In genomic region chr13:54521181-54521580, GRCm38 (mm10) we compare ENCODE assay signal across 19 mouse cellular contexts. TPM values are rescaled to one million over a fixed set of nuclear protein-coding genes. Genes with fewer than 3 reads are reported as not detected.
A peak's percentile ranks its signal among the peaks of the same experiment; 100 is the strongest.
DNase-seq lines count a peak whose midpoint lies in the region; ATAC-seq and TF ChIP-seq lines count a peak whose summit lies in the region.
"Had no signal": no experiment of that assay in that cellular context is flagged by ENCODE, and none has a peak within 500 bp of the region (broad histone marks: within the 10 kb centered on the region; RNA-seq: fewer than 3 reads in every experiment).

No protein-coding gene starts in this region.

- peak overlapping the region; percentile 72 for H3K27ac ChIP-seq in liver, adult 2 months (replicated peaks; ENCODE audit: insufficient read depth, low read depth, low read length)
- H3K27ac ChIP-seq in liver, embryonic 12.5 days: no peak overlapping the region
- H3K27ac ChIP-seq in liver, postnatal 0 days (ENCODE audit: low read depth): no peak overlapping the region
- no peak overlapping the region for H3K27ac ChIP-seq in liver, embryonic 11.5 days (ENCODE audit: low read depth, low read length)

- H3K9me3 ChIP-seq in liver, embryonic 12.5 days (replicated peaks): no peaks in the 10 kb centered on the region
- H3K9me3 ChIP-seq in liver, postnatal 0 days (ENCODE audit: low read length): no peaks in the 10 kb centered on the region
- no peaks in the 10 kb centered on the region for H3K9me3 ChIP-seq in liver, embryonic 11.5 days (ENCODE audit: control insufficient read depth, low read length)
- H3K9me3 ChIP-seq: G1E had no signal

- H3K4me1 ChIP-seq in liver, adult 2 months (ENCODE audit: control insufficient read depth, insufficient read depth, low read length): peaks cover 3% of the 10 kb centered on the region
- no peaks in the 10 kb centered on the region for H3K4me1 ChIP-seq in liver, embryonic 12.5 days
- no peaks in the 10 kb centered on the region for H3K4me1 ChIP-seq in liver, postnatal 0 days (ENCODE audit: insufficient read depth)
- H3K4me1 ChIP-seq in liver, embryonic 11.5 days (replicated peaks; ENCODE audit: control insufficient read depth, insufficient read depth, low read length): no peaks in the 10 kb centered on the region

- no peaks in the 10 kb centered on the region for H3K79me2 ChIP-seq in liver, adult 2 months (ENCODE audit: control insufficient read depth, insufficient read depth, low read length)

- TF ChIP-seq POLR2A in liver, adult 2 months (IDR thresholded peaks at IDR 0.05; ENCODE audit: extremely low read depth, insufficient read depth, low read length): no peak

- no peak overlapping the region for H3K4me3 ChIP-seq in liver, adult 2 months (ENCODE audit: insufficient read depth, low read depth, low read length)
- H3K4me3 ChIP-seq in liver, embryonic 12.5 days: no peak overlapping the region
- H3K4me3 ChIP-seq in liver, postnatal 0 days (ENCODE audit: low read depth, low read length): no peak overlapping the region
- no peak overlapping the region for H3K4me3 ChIP-seq in liver, embryonic 11.5 days (ENCODE audit: low read depth, low read length)

- no peak overlapping the region for H3K4me2 ChIP-seq in liver, embryonic 12.5 days
- no peak overlapping the region for H3K4me2 ChIP-seq in liver, postnatal 0 days (ENCODE audit: low read depth, low read length)
- no peak overlapping the region for H3K4me2 ChIP-seq in liver, embryonic 11.5 days

- DNase-seq in liver, adult 2 months (ENCODE audit: extremely low read depth, low read depth, low spot score): peak; percentile 94
- no peak for DNase-seq in liver, postnatal 0 days
- DNase-seq in liver, embryonic 11.5 days (ENCODE audit: low spot score): no peak
- DNase-seq: adrenal gland, adult 2 months; adrenal gland, adult 8-10 months; adrenal gland, postnatal 10 days; adrenal gland, postnatal 14 days; adrenal gland, postnatal 25 days; adrenal gland, postnatal 36 days; B cell, adult 2 months; cerebellum, adult 11 months; cerebellum, adult 11-12 months; cerebellum, adult 18-20 months had no signal

- TF ChIP-seq EP300 in liver, postnatal 0 days (IDR thresholded peaks at IDR 0.05; ENCODE audit: low read depth): no peak

- H3K36me3 ChIP-seq in liver, adult 2 months (ENCODE audit: control insufficient read depth, insufficient read depth, low read length): peaks cover 9% of the 10 kb centered on the region; the same call in 1 of the 2 replicates
- H3K36me3 ChIP-seq in liver, embryonic 12.5 days: peaks cover 25% of the 10 kb centered on the region
- H3K36me3 ChIP-seq in liver, postnatal 0 days (replicated peaks; ENCODE audit: insufficient read depth, low read length): peaks cover 7% of the 10 kb centered on the region
- H3K36me3 ChIP-seq in liver, embryonic 11.5 days (ENCODE audit: control insufficient read depth, insufficient read depth, low read length): peaks cover 14% of the 10 kb centered on the region

- no peak for ATAC-seq in liver, embryonic 12.5 days
- ATAC-seq in liver, postnatal 0 days: 0 out of 2 replicates have a peak, but pooled peaks have one; percentile 17
- ATAC-seq in liver, embryonic 11.5 days (replicated peaks; ENCODE audit: low FRiP score): no peak
- ATAC-seq: activated CD4-positive, CD25-positive, alpha-beta regulatory T cell, adult 4 months; CD4-positive, CD25-positive, alpha-beta regulatory T cell, adult 4 months; Patski had no signal

- H3K27me3 ChIP-seq in liver, adult 2 months (ENCODE audit: control insufficient read depth, insufficient read depth, low read length): no peaks in the 10 kb centered on the region
- H3K27me3 ChIP-seq in liver, embryonic 12.5 days (replicated peaks): no peaks in the 10 kb centered on the region
- H3K27me3 ChIP-seq in liver, postnatal 0 days (ENCODE audit: insufficient read depth, low read length): no peaks in the 10 kb centered on the region
- no peaks in the 10 kb centered on the region for H3K27me3 ChIP-seq in liver, embryonic 11.5 days (replicated peaks; ENCODE audit: control insufficient read depth, insufficient read depth, low read length)
- H3K27me3 ChIP-seq: CH12.LX, Patski had no signal

- H3K9ac ChIP-seq in liver, adult 2 months (ENCODE audit: low read depth, low read length): no peak overlapping the region
- no peak overlapping the region for H3K9ac ChIP-seq in liver, embryonic 12.5 days
- no peak overlapping the region for H3K9ac ChIP-seq in liver, postnatal 0 days (replicated peaks)
- H3K9ac ChIP-seq in liver, embryonic 11.5 days (ENCODE audit: low read depth, low read length): no peak overlapping the region

- no peak for TF ChIP-seq CTCF in liver, adult 2 months (IDR thresholded peaks at IDR 0.05; ENCODE audit: low read depth, low read length)
- TF ChIP-seq CTCF in liver, postnatal 0 days (IDR thresholded peaks at IDR 0.05; ENCODE audit: low read depth): no peak

RNA-seq across cellular contexts. Expression of gene Simc1, which starts 17.6 kb away (rescaled TPM):
- total RNA-seq in liver, adult 2 months (2014; rRNA removed): 2.9 and 5.6 TPM in 2 replicates
- 3.9 and 6.7 TPM in 2 replicates for polyA plus RNA-seq in liver, adult 2 months (2012; rRNA removed)
- polyA plus RNA-seq in liver, embryonic 12.5 days (2016; fragmentation: Nextera tagmentation; extraction: Ambion mirVana): 4.0 and 4.3 TPM in 2 replicates
- 1.5 TPM in 2 replicates for polyA plus RNA-seq in liver, postnatal 0 days (2015; fragmentation: Nextera tagmentation; extraction: Ambion mirVana)
- 10.1 and 11.6 TPM in 2 replicates for polyA plus RNA-seq in liver, embryonic 11.5 days (2014; fragmentation: Nextera tagmentation; extraction: Ambion mirVana)

RNA-seq across cellular contexts. Expression of gene 4833439L19Rik, which starts 44.1 kb away (rescaled TPM):
- 24.1 and 24.2 TPM in 2 replicates for total RNA-seq in liver, adult 2 months (2014; rRNA removed)
- 52.5 and 54.3 TPM in 2 replicates for polyA plus RNA-seq in liver, adult 2 months (2012; rRNA removed)
- polyA plus RNA-seq in liver, embryonic 12.5 days (2016; fragmentation: Nextera tagmentation; extraction: Ambion mirVana): 66.8 and 69.3 TPM in 2 replicates
- polyA plus RNA-seq in liver, postnatal 0 days (2015; fragmentation: Nextera tagmentation; extraction: Ambion mirVana): 40.9 and 41.6 TPM in 2 replicates
- 95.1 and 104 TPM in 2 replicates for polyA plus RNA-seq in liver, embryonic 11.5 days (2014; fragmentation: Nextera tagmentation; extraction: Ambion mirVana)

RNA-seq across cellular contexts. Expression of gene Thoc3, which starts 52.5 kb away (rescaled TPM):
- total RNA-seq in liver, adult 2 months (2014; rRNA removed): 19.2 and 21.1 TPM in 2 replicates
- 25.3 and 27.7 TPM in 2 replicates for polyA plus RNA-seq in liver, adult 2 months (2012; rRNA removed)
- polyA plus RNA-seq in liver, embryonic 12.5 days (2016; fragmentation: Nextera tagmentation; extraction: Ambion mirVana): 77.6 and 78.0 TPM in 2 replicates
- 32.8 and 37.4 TPM in 2 replicates for polyA plus RNA-seq in liver, postnatal 0 days (2015; fragmentation: Nextera tagmentation; extraction: Ambion mirVana)
- polyA plus RNA-seq in liver, embryonic 11.5 days (2014; fragmentation: Nextera tagmentation; extraction: Ambion mirVana): 121 and 130 TPM in 2 replicates

RNA-seq across cellular contexts. Expression of gene Arl10, which starts 53.6 kb away (rescaled TPM):
- total RNA-seq in liver, adult 2 months (2014; rRNA removed): 4.2 and 5.6 TPM in 2 replicates
- polyA plus RNA-seq in liver, adult 2 months (2012; rRNA removed): 3.2 and 5.2 TPM in 2 replicates
- 10.7 and 10.9 TPM in 2 replicates for polyA plus RNA-seq in liver, embryonic 12.5 days (2016; fragmentation: Nextera tagmentation; extraction: Ambion mirVana)
- 7.0 and 7.1 TPM in 2 replicates for polyA plus RNA-seq in liver, postnatal 0 days (2015; fragmentation: Nextera tagmentation; extraction: Ambion mirVana)
- 15.1 and 16.8 TPM in 2 replicates for polyA plus RNA-seq in liver, embryonic 11.5 days (2014; fragmentation: Nextera tagmentation; extraction: Ambion mirVana)
